Mouse (Mus musculus): Measurements from ENCODE around the gene Pros1.

Pros1 gene

DNA sequence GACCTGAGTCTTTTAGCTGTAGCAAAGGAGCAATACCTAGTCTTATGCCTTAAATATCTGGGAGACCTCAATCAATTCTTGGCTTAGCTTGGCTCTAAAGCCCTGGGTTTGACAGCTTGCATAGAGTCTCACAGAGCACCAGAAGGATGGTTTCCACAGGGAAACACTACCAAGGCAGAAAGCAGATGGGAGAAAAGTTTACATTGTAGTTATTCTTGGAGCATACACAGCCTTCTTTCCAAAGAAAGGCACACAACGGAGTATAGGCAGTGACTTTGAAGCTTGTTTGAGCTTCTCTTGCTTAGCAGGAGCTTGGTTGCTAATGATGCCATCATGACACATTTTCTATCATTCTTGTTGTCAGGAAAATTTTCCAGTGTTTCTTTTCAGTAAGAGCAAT, 6.0 kb downstream of the Pros1 start:
- DNase-seq (ENCODE audit: low spot score) = no peak

DNA sequence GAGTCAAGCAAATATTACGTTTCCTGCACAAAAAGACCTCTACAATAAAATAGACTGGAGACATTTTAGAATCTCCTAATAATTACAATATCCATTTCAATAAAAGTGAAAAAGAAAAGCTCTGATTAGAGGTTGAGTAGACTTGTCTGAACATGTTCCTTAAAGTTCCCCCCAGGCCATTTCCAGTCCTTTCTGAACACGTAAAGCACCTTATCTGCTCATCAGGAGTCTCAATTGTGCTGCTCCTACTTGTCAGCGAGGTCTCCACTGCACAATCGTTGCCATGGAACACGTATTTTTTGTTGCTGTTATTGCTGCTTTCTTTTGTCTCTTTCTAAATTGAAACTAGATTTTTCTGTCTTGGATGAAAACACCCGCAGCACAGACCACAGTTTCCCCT, 7.3 kb downstream of the Pros1 start:
- no peak for DNase-seq (ENCODE audit: low spot score)

DNA sequence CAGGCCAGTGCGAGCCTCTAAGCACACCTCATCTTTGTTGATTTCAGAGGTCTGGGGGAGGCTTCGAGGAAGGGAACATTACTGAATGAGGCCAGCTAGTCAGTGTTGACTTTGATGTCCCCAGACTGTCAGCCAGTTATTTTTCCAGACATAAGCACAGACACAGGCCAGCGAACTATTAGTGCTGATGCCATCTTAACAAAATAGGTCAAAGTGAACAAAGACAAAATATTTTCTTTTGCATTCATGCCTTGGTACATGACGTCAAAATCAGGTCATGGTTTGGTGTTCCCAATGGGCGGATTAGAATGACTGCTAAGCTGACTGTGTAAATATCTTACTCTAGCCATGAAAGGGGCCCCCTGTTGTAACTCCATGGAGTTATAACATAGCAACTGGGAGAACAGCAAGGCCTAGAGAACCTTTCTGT, 18.6 kb downstream of the Pros1 start:
- DNase-seq (ENCODE audit: low spot score) = no peak

DNA sequence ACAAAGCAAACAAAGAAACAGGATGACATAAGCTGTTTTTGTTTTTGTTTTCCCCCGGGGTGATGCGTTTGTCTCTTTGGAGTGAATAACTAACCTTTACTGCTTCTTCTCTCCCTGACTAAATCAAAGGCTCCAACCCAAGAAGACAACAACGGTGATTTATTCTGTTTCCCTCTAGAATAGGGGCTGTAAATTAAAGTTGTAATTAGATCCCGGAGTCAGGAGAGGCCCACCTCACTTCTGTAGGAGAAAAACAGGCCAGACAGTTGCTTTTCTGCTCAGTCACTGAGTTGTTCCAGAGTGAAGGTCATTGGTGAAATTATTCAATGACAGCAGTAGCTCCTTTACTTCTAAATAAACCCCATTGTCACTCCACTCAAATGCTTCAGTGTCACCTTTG, 19.1 kb downstream of the Pros1 start:
- no peak for DNase-seq (ENCODE audit: low spot score)

DNA sequence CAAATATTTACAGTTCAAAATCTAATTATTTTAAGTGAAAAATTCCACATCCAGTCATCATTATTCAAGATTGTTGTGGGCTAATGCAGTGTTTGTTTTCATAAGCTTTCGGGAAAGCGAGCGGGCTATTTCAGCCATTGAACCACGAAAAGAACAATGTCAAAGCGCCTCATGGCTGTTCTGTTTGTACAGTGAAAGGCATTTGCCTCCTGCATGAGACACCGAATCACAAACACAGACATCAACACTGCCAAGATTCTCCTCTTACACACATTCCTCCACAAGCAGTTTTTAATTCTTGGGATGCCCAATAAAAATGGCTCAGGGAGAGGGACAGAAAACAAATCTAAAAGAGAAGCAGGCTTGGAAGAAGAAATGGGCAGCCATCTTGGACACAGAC, 20.0 kb downstream of the Pros1 start:
- DNase-seq (ENCODE audit: low spot score) = no peak

DNA sequence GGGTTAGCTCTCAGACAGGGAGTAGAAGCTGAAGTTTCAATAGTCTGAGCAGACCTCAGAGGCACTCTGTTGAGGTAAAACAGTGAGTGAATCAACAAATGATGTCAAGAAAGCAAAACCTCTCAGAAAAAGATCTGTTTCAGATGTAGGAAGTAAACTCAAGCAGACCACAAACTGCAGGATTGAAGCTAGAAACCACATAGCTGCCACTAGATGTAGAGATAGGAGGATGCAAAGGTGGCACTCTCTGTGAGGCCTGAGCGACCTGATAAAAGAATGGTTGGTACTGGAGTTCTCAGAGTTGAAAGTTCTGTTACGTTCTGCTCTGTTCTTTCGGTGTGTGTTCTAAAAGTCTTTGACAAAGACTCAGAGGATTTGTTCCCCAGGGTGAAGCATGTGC, 41.7 kb downstream of the Pros1 start:
- no peak for DNase-seq (ENCODE audit: low spot score)

DNA sequence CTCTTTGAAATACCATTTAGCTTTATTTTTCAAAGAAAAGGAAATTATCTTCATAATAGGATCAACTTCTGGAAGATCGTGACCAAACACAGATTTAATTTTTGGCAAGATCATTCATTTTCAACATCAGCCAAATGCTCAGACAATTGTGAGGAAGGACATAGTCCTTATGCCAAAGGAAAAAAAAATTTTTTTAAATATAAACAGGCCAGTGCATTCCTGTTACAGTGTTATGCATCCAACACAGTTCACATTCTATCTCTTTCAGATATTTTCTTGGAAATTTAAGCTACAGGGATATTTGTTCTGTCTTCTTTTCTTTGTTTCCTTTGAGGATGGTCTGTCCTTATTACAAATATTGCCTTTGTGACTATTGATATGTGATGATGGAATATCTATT, 57.3 kb downstream of the Pros1 start:
- no peak for DNase-seq (ENCODE audit: low spot score)

DNA sequence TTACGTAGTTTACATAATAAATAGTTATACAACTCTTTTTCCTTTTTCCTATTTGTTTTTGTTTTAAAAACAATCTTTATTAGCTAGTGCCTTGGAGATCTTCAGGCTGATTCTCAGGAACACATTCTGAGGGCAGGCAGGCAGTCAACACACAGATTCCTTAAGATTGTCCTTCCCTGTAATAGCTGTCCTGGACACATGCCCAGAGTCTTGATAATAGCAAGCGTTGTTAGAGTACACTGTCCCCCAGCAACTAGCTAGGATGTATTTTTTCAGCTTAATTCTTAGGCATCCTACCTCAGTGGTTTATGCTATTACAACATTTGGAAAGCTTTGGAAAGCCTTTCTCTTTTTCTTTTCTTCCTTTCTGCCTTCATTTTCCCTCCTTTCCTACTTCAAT, 58.1 kb downstream of the Pros1 start:
- DNase-seq (ENCODE audit: low spot score) = peak; percentile 35

DNA sequence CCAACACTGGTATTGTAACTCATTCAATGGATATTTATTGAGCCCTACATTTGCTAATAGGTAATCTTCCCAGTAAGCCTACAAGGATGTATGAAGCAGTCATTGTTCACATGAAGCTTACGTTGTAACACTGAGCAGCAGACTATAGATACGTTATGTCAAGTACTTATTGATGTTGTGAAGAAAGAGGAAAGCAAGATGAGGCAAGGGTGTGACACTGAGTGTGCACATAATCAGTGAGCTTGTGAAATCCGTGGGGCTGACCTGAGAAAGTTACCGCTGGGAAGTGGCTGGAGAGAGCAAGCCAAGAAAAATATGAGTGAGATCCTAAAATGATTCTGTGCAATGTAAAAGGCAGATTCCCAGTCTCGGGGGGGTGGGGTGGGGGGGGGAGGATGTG, 61.4 kb downstream of the Pros1 start:
- no peak for DNase-seq (ENCODE audit: low spot score)

DNA sequence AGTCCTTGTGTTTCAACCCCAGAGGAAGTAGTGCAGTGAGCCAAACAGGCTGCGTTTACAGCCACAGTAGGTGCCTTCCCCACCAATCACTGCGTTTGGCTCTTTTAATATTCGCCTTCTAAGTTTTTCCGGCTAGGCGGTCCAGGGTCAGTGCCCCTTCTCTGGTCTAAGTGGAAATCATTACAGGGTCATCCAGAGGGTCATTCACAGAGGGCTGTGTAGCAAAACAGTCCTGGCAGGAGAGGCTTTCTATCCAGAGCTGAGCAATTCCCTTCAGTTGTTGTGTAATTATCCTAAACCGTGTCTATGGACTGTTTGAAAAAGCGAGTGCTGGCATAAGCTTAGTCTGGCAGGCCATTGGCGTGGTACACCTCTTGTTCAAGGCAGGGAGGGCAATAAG, 68.1 kb downstream of the Pros1 start:
- DNase-seq (ENCODE audit: low spot score) = no peak

DNA sequence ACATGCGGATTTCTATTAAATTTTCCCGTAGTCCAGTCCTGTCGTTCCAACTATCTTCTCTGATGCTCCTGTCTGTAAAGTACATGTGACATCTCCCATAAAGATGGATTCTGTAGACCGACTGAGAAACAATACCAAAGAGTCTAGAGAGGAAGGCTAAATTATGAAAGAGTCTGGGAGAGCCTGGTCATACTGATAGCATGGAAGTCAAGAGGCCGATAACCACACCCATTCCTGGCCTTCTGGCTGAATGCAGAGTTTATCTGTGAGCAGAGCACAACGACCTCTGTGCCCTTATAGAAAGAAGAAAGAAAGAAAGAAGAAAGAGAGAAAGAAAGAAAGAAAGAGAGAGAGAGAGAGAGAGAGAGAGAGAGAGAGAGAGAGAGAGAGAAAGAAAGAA, 77.2 kb downstream of the Pros1 start:
- no peak for DNase-seq (ENCODE audit: low spot score)

DNA sequence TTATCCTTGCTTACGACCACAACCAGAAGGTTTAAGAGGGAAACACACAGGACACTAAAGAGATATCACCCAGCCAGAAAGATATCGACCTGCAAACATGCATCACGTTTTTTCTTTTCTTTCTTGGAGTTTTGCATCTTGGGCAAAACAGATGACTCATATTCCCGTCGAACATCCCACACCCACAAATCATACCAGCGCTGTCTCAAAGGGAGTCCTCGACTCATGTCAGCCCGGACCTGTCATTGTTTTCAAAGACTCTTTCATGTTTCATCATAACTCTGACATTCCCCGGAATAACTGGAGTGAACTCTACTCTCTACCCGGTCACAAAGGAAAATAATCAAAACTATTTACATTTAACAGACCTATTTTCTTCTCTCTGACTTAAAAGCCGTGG, 82.2 kb downstream of the Pros1 start:
- no peak for DNase-seq (ENCODE audit: low spot score)

DNA sequence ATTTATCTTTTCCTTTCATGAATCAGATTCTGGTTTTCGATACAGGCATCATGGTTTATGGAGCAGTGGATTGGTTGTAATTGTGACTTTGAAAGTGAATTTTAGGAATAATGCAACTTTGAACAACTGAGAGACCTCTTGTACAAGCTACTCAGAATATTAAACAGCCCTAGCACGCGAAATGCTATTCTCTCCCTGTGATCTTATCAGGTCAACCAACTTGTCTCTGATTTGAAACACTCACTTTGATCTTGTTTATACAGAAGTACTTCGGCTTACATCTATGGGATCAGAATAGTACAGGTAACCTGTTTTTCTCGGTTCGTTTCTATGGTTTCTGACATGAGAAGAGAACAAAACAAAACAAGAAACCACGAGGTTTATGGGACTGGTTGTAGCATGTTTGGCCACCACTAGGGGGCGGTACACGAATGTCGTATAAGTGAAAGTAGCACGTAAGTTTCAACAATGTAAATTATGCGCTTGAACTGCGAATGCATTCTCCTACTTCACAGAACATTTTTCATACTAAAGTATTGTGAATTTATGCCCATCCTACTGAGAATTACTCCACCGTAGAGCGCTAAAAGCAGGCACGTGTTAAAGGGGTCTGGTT, 86.4 kb downstream of the Pros1 start:
- peak; percentile 80 for DNase-seq (ENCODE audit: low spot score)

DNA sequence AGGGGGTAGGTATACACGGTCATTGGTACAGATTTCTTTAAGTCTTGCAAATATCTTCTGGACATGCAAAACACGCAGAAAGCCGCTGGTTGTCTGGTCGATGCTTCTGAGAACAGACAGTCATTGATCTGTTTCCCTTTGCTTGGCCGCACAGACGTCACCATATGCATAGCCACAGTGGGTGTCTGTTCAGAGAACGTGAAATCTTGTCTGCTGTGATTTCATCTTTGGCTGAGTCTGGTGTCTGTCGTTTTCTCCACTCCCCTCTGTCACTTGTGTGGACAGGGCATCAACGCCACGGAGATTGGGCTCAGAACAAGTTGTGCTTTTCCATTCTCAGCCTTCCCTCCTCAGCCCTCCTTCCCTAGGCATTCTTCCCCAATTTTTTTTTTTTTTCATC, 87.7 kb downstream of the Pros1 start:
- peak; percentile 9 for DNase-seq (ENCODE audit: low spot score)

DNA sequence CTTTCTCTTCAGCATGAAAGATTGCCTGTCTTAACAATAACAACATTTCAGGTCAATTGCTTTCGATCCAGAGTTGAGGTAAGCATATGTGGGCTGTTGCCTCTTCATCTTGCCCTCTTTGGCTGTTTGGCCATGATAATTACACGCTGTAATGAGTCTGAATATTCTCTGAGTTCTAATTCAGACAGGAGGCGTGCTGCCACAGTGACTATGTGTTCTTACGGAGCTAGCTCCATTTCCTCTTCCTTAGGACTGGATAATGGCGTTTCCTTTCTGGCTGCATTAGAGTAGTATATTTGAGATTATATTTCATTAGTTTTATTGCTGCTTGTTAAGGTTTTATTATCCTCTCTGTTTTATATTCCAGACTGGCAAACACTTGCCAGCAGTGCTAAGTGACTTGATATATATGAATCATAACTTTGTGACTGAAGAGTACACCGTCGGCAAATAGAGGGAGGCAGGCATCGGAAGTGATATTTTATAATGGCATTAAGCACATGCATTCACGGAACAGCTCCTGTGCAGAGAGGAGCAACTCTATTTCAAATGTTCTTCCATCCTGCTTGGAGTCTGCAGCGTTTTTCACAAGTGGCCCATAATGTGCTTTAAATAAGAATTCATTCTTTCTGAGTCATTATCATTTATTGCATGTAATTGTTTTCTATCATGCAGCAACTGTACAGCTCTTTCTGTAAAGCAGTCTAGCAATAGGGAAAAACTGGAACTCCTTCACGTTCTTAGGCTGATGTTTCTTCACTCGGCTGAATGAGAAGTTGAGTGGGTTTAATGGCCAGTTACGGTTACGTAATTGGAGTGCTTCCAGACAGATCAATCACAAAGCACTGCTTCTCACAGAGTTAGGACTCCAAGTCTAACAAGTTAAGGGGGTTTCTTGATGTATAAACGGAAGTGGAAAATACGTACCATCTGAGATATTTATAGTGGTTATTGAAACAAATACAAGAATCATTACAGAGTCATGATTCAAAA, 88.6 kb downstream of the Pros1 start:
- DNase-seq (ENCODE audit: low spot score) = no peak

DNA sequence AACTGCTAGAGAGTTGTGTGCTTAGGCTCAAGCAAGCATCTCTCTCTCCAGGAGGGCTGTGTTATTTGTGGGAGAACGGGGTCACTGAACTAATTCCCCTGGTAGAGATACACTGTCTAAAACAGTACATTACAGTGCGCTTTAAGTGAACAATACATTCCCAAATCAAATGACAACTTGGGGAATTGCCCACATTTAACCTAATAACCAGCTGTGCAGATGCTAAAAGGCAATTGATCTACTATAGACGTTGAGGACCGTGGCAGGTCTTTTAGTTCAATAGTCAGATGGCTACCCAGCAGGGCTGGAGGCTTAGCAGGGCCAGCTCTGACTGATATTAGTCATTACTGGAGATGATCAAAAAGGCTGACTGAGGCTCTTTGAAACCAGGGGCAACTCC, 104.4 kb downstream of the Pros1 start:
- DNase-seq (ENCODE audit: low spot score) = no peak

DNA sequence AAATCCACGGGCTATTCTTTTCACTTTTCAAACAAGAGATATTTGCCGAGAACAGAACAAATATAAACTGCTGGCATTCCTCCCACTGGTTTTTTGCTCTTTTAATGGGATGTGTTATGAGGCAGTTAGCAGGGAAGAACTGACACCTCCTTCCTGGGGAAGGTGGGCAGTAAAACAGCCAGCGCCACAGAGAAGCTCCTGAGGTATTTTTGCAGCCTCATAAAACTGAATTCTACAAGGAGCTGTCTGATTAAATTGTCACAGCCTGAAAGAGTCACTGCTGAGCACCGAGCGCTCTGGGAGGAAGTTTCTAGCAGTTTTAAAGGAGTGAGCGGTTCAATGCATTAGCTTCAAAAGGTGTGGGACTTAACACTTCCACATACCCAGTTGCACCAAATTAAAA, 110.3 kb downstream of the Pros1 start:
- no peak for DNase-seq (ENCODE audit: low spot score)

DNA sequence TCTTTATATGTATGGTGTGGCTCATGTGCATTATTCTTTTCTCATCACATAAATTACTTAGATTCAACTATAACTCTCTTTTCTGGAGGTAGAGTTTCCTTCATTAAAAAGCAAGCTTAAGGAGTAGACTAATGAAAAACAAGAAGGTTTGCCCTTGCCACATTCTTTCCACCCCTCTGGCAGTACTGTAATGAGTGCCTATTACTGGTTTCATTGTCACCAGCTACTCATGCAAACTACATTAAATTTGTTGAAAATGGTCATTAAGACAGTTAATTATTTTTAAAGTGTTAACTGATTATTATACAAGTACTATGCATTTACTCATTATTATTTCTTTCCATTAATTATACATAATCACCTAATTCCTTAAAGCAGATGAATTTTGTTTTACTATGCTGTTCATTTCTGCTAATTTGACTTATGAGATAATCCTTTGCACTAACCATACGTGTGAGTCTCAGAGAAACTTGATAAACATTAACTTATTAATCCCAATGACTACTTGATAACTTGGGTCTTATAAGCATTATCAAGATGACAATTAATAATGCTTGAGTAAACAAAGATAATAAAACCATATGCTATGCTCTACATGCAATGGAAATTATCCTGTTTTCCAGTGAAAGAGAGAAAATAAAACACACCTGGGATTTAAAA, 117.7 kb downstream of the Pros1 start:
- DNase-seq (ENCODE audit: low spot score) = no peak

DNA sequence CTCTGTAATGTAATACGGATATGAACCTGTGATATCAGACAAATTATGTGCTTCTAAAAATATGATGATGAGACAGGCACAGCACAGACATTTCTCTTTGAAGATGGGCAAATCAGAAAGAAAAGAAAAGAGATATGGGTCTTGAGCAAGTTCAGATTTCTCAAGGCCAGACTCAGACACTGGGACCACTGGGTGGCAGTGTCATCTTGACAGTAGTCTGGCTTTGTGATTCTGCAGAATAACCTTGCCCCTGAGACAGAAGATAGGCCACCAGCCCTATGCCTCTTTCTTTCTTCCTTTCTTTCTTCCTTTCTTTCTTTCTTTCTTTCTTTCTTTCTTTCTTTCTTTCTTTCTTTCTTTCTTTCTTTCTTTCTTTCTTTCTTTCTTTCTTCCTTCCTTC, 120.8 kb downstream of the Pros1 start:
- no peak for DNase-seq (ENCODE audit: low spot score)

Data from MN1 (cell line).